Mouse (Mus musculus) megakaryocyte, adult 5-6 weeks (primary cell): Measurements from ENCODE around the gene Arhgap23. TPM values are rescaled to one million over a fixed set of nuclear protein-coding genes. Genes with fewer than 3 reads are reported as not detected.

Experiments
- ATAC-seq: 2 replicates; pipeline ENCODE4 v1.8.0; 2016; ENCODE audit warnings: mild to moderate bottlenecking, inconsistent platforms; ENCODE audit not compliant: poor library complexity, severe bottlenecking
- total RNA-seq, 2 experiments: library from RNA; stranded (forward) in 1 of 2; stranded (reverse) in 1 of 2; fragments of 153-499, 151-499 nt in 1 of 2; fragments of 221-1000, 200-1000 nt in 1 of 2; gene quantifications; 2 replicates each; pipeline versions ENCODE4 v1.2.3 to v1.2.4; 2015 to 2017

The Arhgap23 gene
- total RNA-seq, 2 experiments from 2014 or later = 5.8 to 7.7 TPM

DNA sequence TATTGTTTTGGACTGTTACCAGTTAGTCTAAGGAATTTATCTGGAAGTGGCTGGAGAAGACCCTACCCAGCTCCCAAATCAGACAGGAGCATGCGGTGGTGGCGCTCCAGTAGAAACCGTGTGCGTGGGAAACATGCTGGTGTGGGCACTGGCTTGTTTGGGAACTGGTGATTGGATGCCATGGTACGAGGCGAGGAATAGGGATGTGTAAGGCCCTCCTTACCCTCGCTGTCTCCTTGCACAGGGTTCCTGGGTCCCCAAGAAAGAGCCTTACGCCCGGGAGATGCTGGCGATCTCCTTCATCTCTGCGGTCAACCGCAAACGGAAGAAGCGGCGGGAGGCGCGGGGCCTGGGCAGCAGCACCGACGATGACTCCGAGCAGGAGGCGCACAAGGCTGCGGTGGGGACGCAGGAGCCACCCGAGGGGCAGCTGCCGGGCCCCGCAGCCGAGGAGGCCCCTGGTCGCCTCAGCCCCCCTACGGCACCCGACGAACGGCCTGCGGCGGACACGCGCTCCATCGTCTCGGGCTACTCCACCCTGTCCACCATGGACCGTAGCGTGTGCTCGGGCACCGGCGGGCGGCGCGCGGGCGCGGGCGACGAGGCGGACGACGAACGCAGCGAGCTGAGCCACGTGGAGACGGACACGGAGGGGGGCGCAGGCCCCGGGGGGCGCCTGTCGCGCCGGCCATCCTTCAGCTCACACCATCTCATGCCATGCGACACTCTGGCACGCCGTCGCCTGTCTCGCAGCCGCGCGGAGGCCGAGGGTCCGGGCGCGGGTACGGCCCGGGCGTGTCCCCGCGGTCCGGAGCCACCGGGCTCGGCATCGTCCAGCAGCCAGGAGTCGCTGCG lies 84.8 kb downstream of the Arhgap23 start, which contains the start of gene 4933428G20Rik:
Gene 4933428G20Rik (minus strand): TSS at position 476 of the 855 bp plus-strand sequence.
- ATAC-seq = no peak

- ATAC-seq = no peak
Observed at GRCm38 (mm10) chr11:97500720-97501448, 85.6 kb downstream of the Arhgap23 start.

GRCm38 (mm10) chr11:97502383-97502782 lies 87.0 kb downstream of the Arhgap23 start:
- ATAC-seq = no peak

GRCm38 (mm10) chr11:97502846-97503245 lies 87.5 kb downstream of the Arhgap23 start:
- no peak for ATAC-seq

DNA sequence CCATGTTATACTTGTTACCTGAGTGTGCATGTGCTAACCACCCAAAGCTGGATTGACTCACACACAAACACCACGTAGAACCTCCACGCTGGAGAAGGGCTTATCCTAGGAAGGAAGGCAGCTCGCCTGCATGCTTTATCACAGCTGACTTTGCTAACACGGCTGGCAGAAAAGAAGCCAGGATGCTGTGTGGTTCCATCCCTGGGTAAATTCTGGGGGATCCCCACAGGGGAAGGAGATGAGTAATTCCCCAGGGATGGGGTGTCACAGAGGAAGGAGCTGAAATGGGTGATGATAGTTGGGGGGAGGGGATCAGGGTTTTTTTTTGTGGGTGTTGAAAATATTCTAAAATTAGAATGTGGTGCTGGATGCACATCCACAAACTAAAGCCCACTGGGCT lies 90.5 kb downstream of the Arhgap23 start:
- no peak for ATAC-seq

GRCm38 (mm10) chr11:97506331-97506730 lies 91.0 kb downstream of the Arhgap23 start:
- ATAC-seq = no peak

DNA sequence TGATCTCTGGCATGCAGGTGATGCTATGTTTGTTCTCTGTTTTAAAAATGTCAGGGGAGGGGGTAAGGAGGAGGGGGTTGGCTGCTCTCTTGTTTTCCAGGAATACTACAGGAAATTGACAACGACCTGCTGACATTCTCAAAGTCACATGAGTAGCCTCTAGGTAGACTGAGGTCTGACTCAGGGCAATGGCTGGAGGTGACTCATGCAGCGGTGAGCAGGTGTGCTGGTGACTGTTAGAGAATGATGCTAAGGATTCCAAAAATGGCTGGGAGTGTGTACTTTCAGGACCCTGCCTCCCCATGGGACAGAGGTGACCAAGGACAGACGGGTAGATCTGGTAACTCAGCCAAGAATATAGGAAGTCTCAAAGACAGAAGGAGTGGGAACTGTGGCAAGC lies 92.9 kb downstream of the Arhgap23 start:
- ATAC-seq = no peak

- no peak for ATAC-seq
Observed at GRCm38 (mm10) chr11:97509058-97509457, 93.7 kb downstream of the Arhgap23 start.

DNA sequence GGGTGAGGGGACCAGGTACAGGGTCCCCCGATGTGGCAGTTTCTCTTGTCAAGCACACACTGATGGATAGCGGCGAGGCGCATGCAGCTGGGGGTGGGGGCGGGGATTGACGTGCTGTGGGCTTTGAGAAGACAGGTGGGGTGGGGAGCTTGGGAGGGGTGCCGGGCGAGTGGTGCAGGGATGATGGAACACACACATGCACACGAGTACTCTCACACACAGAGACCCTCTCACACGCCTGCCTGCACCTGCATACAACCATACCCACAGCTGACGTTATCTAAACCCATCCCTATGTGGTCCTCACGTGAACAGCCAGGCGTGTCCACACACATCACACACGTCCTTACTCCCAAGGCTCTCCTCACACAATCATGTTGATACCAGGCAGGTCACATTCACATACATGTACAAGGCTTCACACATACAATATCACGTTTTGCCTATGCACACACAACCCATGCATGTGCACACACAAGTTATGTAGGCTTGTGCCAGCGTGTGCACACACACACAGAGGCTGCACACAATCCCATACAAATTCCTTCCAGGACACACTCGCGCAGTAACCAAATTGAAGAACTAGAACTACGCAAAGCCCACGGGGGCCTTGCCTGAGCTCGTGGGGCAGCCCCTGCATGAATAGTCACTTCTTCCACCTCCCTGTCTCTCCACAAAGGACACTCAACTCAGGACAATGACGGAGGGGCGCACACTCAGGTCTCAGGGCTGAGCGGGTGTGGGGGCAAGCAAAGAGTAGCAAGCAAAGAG lies 94.6 kb downstream of the Arhgap23 start:
- ATAC-seq = no peak

DNA sequence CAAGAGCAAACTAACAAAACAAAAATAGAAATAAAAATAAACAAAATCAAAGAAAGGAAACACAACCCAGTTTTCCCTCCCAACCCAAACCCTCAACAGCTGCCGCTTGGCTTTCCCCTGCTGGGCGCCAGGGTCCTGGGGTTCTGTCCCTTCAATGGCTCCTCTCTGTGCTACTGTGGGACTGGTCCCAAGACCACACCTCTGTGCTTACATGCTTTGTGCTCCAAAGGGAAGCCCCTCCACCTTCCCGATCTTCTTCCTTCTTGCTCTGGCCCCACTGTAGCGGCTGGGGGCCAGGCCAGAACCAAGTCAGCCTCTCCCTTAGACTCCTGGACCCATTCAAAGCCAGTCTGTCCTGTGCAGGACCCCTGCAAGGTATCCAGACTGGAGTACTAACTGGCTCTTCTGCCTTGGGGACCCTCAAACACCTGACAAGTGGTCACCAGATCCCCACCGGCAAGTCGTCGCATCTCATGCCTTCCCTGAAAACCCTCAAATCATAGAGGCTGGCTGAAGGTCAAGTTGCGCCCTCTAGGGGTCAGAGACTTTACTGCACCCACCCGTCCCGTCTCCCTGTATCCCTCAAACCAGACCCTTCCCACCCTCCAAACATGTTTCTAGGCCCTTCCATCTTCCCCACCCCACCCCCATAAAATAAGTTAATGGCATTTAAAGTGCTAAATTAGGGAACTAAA lies 95.8 kb downstream of the Arhgap23 start:
- peak; percentile 58 for ATAC-seq

DNA sequence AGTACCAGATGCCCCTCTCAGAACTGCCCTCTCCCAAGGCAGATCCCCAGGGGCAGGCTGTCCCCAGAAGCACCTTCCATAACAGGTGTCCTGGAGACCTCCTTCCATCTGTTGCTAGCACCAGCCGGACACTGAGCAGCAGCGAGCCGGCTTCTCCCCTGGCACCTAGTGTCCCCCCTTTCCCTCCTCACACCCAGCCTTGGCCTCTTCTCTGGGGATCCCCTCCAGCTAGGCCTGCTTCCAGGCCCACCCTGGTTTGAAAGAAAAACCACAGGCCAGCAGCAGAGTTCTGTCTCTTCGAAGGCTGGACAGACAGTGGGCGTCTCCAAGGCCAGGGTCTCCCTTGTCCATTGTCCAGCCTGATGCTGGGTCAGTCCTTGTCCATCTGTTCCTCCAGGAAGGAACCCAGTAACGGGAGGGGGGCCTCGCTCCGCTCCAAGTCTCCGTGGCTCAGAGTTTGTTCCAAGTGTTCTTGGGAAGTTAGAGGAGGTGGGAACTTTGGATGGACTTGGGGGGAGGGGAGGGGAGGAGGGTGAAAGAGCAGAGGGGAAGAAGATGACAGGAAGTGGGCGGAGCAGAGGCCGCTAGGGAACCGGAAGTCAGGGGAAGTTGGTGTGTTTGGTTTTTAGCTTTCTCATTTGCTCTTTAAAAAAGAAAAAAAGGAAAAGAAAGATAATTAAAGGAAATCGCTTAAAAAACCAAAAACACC lies 96.5 kb downstream of the Arhgap23 start:
- ATAC-seq = peak; percentile 65

- ATAC-seq = no peak
Observed at GRCm38 (mm10) chr11:97512511-97512910, 97.2 kb downstream of the Arhgap23 start.

DNA sequence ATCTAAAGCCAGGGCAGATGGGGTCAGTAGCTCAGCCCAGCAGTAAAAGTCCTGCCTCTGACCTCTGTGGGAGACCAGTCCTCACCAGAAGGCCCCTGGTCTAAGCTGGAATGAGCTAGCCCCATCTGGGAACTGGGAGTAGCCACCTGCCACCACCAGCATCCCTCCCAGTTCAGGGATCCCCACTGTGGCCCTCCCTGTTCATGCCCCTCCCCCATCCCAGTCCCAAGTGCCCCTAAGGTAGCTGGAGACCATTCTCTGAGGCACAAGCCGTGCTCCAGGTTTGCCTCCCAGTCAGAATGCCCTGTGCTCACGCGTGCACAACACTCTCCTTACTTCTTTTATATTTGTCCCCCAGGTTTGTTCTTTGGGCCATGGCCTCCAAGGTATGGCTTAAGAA lies 97.7 kb downstream of the Arhgap23 start:
- ATAC-seq = no peak

DNA sequence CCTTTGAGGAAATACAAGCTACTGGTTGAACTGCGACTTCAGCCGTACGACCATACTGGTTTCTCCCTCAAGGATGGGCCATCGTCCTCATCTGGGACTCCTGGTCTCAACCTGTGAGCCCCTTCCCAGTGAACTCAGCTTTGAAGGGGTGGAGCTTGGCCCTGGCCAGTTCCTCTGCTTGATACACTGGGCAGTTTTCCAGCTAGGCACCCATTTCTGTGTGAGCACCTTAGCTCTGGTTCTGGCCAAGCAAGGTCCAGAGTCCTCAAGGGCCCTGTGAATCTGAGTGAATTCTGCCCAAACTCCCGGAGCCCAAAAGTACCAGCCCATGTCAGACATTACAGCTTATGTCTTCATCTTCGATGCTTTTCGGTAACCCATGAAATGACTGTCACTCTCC lies 105.2 kb downstream of the Arhgap23 start:
- no peak for ATAC-seq

DNA sequence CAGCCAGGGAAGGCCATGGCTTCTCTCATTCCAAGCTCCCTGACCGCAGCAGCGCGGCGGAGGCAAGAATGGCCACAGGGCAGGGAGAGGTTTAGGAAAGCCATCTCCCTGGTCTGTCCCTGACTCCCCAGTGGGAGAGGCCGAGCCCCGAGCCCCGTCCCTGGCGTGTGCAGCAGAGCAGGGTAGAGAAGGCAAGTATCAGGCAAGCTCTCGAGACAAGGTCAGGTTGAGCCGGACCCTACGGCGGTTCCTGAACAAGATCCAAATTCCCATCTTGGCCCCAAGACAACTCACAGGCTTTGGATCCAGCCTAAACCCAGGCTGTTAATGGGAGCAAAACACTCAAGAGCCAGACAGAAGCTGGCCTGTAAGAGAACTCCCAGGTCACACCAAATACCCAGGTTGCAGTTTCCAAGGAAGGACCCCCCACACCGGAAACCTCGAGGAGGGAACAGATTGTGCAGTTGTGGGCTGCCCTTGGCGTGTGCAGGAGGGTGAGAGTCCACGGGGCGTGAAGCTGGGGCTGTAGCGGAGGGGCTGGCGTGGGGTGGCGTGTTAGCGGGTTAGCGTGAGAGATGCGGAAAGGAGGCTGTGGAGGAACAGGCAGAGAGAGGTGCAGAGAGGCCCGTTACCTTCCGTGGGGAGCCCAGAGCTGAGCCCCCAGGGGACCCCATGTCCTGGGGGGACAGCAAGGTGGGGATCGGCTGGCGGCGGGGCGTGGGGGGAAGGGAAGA lies 106.6 kb downstream of the Arhgap23 start:
- ATAC-seq = no peak

- ATAC-seq = no peak
Observed at GRCm38 (mm10) chr11:97523107-97523506, 107.8 kb downstream of the Arhgap23 start.

DNA sequence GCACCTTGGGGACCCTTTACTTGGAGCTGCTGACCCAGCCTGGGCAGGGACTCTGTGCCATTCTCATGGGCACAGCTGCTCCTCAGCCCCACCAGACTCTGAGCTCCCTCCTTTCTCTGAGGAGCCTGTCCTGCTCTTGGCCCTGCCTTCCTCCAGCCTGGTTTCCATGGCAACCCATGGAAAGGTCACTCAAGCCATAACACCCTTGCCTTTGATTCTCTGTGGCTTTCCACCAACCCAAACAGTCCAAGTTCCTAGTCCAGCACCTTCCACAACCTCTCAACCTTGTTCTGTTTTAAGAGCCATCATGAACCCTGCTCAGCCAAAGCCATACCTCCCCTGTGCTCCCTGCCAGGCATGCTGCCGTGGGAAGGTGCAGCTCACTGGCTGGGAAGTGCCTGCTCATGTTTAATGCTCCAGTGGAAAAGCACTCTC lies 108.5 kb downstream of the Arhgap23 start:
- no peak for ATAC-seq

- no peak for ATAC-seq
Observed at GRCm38 (mm10) chr11:97524306-97524705, 109.0 kb downstream of the Arhgap23 start.

DNA sequence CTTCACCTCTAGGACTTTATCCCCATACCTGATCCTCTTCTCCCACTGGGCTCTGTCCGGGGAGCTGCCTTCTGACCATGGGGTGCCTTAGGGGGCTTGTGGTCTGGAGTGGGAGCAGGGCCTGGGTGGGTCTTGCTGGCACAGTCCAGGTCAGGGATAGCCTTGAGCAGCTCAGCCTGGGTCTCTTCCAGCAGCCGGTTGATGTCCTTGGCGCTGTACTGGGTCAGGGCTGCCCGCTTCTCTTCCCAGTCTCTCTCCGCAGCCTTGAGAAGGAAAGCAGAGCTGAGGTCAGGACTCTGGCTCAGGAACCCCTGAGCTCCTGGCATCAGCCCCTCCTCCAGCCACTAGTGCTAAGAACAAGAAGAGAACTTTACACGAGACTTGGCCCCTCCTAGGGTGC lies 110.0 kb downstream of the Arhgap23 start:
- ATAC-seq = no peak
